10 mouse cellular contexts compared by ENCODE assay signal in the genomic region with DNA sequence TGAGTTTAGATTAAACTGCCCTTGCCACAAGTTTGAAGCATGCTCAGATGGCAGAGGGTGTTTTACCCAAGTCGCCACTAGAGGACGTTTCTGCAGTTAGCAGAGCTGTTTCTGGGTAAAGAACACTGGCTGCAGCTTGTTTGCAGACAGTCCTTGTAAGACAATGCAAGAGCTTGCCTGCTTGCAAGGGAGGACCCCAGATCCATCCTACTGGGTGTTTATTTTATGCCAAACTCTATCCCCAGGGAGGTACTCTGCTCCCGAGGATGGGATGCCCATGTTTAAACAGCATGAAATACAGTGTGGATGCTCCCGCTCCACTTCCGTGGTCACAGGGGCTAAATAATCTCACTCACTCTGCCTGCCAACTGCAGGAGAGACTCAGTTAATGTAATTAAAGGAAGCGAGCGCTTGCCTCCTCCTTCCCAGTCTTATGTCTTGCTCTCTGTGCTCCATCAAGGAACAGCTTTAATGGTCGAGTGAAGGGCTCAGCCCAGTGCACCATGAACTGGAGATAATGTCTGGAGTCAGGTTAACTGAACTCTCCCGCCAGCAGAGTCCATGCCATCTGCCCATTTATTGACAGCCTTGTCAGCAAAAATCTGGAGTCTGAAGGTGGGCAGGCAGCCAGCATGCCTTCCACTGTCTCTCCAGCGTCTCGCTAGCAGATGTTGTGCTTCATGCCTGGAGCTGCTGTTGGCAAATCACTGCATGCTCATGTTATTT.
A peak's percentile ranks its signal among the peaks of the same experiment; 100 is the strongest.
DNase-seq lines count a peak whose midpoint lies in the region; ATAC-seq and TF ChIP-seq lines count a peak whose summit lies in the region.
"Had no signal": no experiment of that assay in that cellular context is flagged by ENCODE, and none has a peak within 500 bp of the region (broad histone marks: within the 10 kb centered on the region; RNA-seq: fewer than 3 reads in every experiment).

No protein-coding gene starts in this region.

- H3K9me3 ChIP-seq in embryonic facial prominence, embryonic 13.5 days, result no peaks in the 10 kb centered on the region
- H3K9me3 ChIP-seq in heart, embryonic 11.5 days (replicated peaks; ENCODE audit: control insufficient read depth, low read length), result no peaks in the 10 kb centered on the region
- H3K9me3 ChIP-seq in kidney, embryonic 16.5 days (ENCODE audit: low read length), result no peaks in the 10 kb centered on the region
- no peaks in the 10 kb centered on the region for H3K9me3 ChIP-seq in limb, embryonic 13.5 days
- H3K9me3 ChIP-seq in neural tube, embryonic 11.5 days (ENCODE audit: control insufficient read depth, low read length), result no peaks in the 10 kb centered on the region
- H3K9me3 ChIP-seq: G1E had no signal

- no peaks in the 10 kb centered on the region for H3K27me3 ChIP-seq in embryonic facial prominence, embryonic 13.5 days
- peaks cover 4% of the 10 kb centered on the region; the same call in 1 of the 2 replicates for H3K27me3 ChIP-seq in heart, embryonic 11.5 days (ENCODE audit: control insufficient read depth, insufficient read depth, low read length)
- H3K27me3 ChIP-seq in kidney, embryonic 16.5 days (ENCODE audit: insufficient read depth, low read length), result 0 out of 2 replicates have a peak, but pooled peaks cover 3% of the 10 kb centered on the region
- H3K27me3 ChIP-seq in limb, embryonic 13.5 days, result no peaks in the 10 kb centered on the region
- no peaks in the 10 kb centered on the region for H3K27me3 ChIP-seq in neural tube, embryonic 11.5 days (ENCODE audit: control insufficient read depth, insufficient read depth, low read length)

- no peaks in the 10 kb centered on the region for H3K36me3 ChIP-seq in embryonic facial prominence, embryonic 13.5 days
- H3K36me3 ChIP-seq in heart, embryonic 11.5 days (ENCODE audit: control insufficient read depth, insufficient read depth, low read length), result no peaks in the 10 kb centered on the region
- no peaks in the 10 kb centered on the region for H3K36me3 ChIP-seq in kidney, embryonic 16.5 days (ENCODE audit: insufficient read depth, low read length)
- H3K36me3 ChIP-seq in limb, embryonic 13.5 days, result no peaks in the 10 kb centered on the region
- no peaks in the 10 kb centered on the region for H3K36me3 ChIP-seq in neural tube, embryonic 11.5 days (ENCODE audit: control insufficient read depth, insufficient read depth, low read length)
- H3K36me3 ChIP-seq: G1E had no signal

- peak; percentile 10 for DNase-seq in lung, adult 2 months
- DNase-seq in lung, adult 18-20 months, result no peak
- DNase-seq in neural tube, embryonic 11.5 days (ENCODE audit: low spot score), result peak; percentile 69

- H3K4me3 ChIP-seq in lung, adult 2 months (replicated peaks; ENCODE audit: extremely low read depth, low read depth, low read length), result no peak overlapping the region
- H3K4me3 ChIP-seq in embryonic facial prominence, embryonic 13.5 days, result 0 out of 2 replicates have a peak overlapping the region, but pooled peaks have one; percentile 15
- H3K4me3 ChIP-seq in heart, embryonic 11.5 days (ENCODE audit: low read depth, low read length), result peak overlapping the region; percentile 8; the same call in 1 of the 2 replicates
- H3K4me3 ChIP-seq in kidney, embryonic 16.5 days (ENCODE audit: low read length), result no peak overlapping the region
- H3K4me3 ChIP-seq in limb, embryonic 13.5 days, result no peak overlapping the region
- no peak overlapping the region for H3K4me3 ChIP-seq in neural tube, embryonic 11.5 days (ENCODE audit: low read depth, low read length)

- H3K9ac ChIP-seq in embryonic facial prominence, embryonic 13.5 days, result peak overlapping the region; percentile 56
- peak overlapping the region; percentile 22; the same call in 1 of the 2 replicates for H3K9ac ChIP-seq in heart, embryonic 11.5 days (ENCODE audit: low read depth, low read length)
- H3K9ac ChIP-seq in kidney, embryonic 16.5 days (replicated peaks; ENCODE audit: low read length), result no peak overlapping the region
- no peak overlapping the region; the same call in 1 of the 2 replicates for H3K9ac ChIP-seq in limb, embryonic 13.5 days
- peak overlapping the region; percentile 2; the same call in 1 of the 2 replicates for H3K9ac ChIP-seq in neural tube, embryonic 11.5 days (ENCODE audit: low read length)

- H3K4me1 ChIP-seq in lung, adult 2 months (ENCODE audit: control insufficient read depth, insufficient read depth, low read length), result no peaks in the 10 kb centered on the region
- H3K4me1 ChIP-seq in embryonic facial prominence, embryonic 13.5 days, result peaks cover 53% of the 10 kb centered on the region
- H3K4me1 ChIP-seq in heart, embryonic 11.5 days (ENCODE audit: control insufficient read depth, insufficient read depth, low read length), result peaks cover 11% of the 10 kb centered on the region
- peaks cover 42% of the 10 kb centered on the region for H3K4me1 ChIP-seq in kidney, embryonic 16.5 days (ENCODE audit: insufficient read depth, low read length)
- peaks cover 67% of the 10 kb centered on the region for H3K4me1 ChIP-seq in limb, embryonic 13.5 days
- peaks cover 32% of the 10 kb centered on the region for H3K4me1 ChIP-seq in neural tube, embryonic 11.5 days (ENCODE audit: control insufficient read depth, insufficient read depth, low read length)

- TF ChIP-seq POLR2A in lung, adult 2 months (IDR thresholded peaks at IDR 0.05; ENCODE audit: borderline replicate concordance, extremely low read depth, low read depth, low read length), result no peak

- WGBS in lung, adult 2 months, result 14% methylated on average over 11 of the region's 11 CpGs
- WGBS in embryonic facial prominence, embryonic 13.5 days, result 5% methylated on average over 11 of the region's 11 CpGs
- WGBS in heart, embryonic 11.5 days (ENCODE audit: insufficient replicate concordance), result 10% methylated on average over 11 of the region's 11 CpGs
- 2% methylated on average over 11 of the region's 11 CpGs for WGBS in kidney, embryonic 16.5 days
- WGBS in limb, embryonic 13.5 days, result 7% methylated on average over 11 of the region's 11 CpGs
- 22% methylated on average over 11 of the region's 11 CpGs for WGBS in neural tube, embryonic 11.5 days

- H3K4me2 ChIP-seq in embryonic facial prominence, embryonic 13.5 days, result peak overlapping the region; percentile 52
- H3K4me2 ChIP-seq in heart, embryonic 11.5 days, result peak overlapping the region; percentile 56
- peak overlapping the region; percentile 44 for H3K4me2 ChIP-seq in kidney, embryonic 16.5 days (replicated peaks; ENCODE audit: low read depth, low read length)
- H3K4me2 ChIP-seq in limb, embryonic 13.5 days (replicated peaks), result peak overlapping the region; percentile 46
- H3K4me2 ChIP-seq in neural tube, embryonic 11.5 days (ENCODE audit: low read depth), result peak overlapping the region; percentile 28; the same call in 1 of the 2 replicates

- H3K27ac ChIP-seq in embryonic facial prominence, embryonic 13.5 days, result peak overlapping the region; percentile 89
- H3K27ac ChIP-seq in heart, embryonic 11.5 days (ENCODE audit: low read depth, low read length), result peak overlapping the region; percentile 38
- peak overlapping the region; percentile 36 for H3K27ac ChIP-seq in kidney, embryonic 16.5 days (ENCODE audit: low read length)
- peak overlapping the region; percentile 82 for H3K27ac ChIP-seq in limb, embryonic 13.5 days
- peak overlapping the region; percentile 34 for H3K27ac ChIP-seq in neural tube, embryonic 11.5 days (ENCODE audit: low read depth, low read length)
- H3K27ac ChIP-seq: macrophage had no signal

- peak; percentile 10; the same call in 1 of the 2 replicates for TF ChIP-seq CTCF in lung, adult 2 months (IDR thresholded peaks at IDR 0.05; ENCODE audit: insufficient read depth, low read length)

- ATAC-seq in embryonic facial prominence, embryonic 13.5 days (ENCODE audit: insufficient number of reproducible peaks, insufficient read depth, low FRiP score, low TSS enrichment, low read depth), result peak; percentile 45; the same call in 1 of the 2 replicates
- ATAC-seq in heart, embryonic 11.5 days (replicated peaks; ENCODE audit: insufficient number of reproducible peaks, low FRiP score, low TSS enrichment), result no peak; the same call in 1 of the 2 replicates
- peak; percentile 87 for ATAC-seq in kidney, embryonic 16.5 days (ENCODE audit: low FRiP score, low TSS enrichment)
- ATAC-seq in limb, embryonic 13.5 days (ENCODE audit: low FRiP score, low read depth), result peak; percentile 58
- ATAC-seq in neural tube, embryonic 11.5 days (ENCODE audit: insufficient read depth, low FRiP score, low TSS enrichment), result peak; percentile 43
- ATAC-seq in monocyte, adult 5-6 weeks (replicated peaks; ENCODE audit: insufficient number of reproducible peaks, low FRiP score, low TSS enrichment, poor library complexity, severe bottlenecking), result no peak

Comparison
In these comparisons a context has a peak if more than half of its experiments do, and no peak if none do; other contexts are left out.
1. DNase-seq: peak in lung, adult 2 months (single experiment) and neural tube, embryonic 11.5 days (single experiment); none in lung, adult 18-20 months (0 of 2).
2. H3K4me3 ChIP-seq: peak in embryonic facial prominence, embryonic 13.5 days (single experiment) and heart, embryonic 11.5 days (single experiment); none in lung, adult 2 months (single experiment), kidney, embryonic 16.5 days (single experiment), limb, embryonic 13.5 days (single experiment) and neural tube, embryonic 11.5 days (single experiment).
3. ATAC-seq: peak in embryonic facial prominence, embryonic 13.5 days (single experiment), kidney, embryonic 16.5 days (single experiment), limb, embryonic 13.5 days (single experiment) and neural tube, embryonic 11.5 days (single experiment); none in heart, embryonic 11.5 days (single experiment) and monocyte, adult 5-6 weeks (single experiment).
4. H3K27ac ChIP-seq: peak in every context shown above with its lines; median percentile 89 in embryonic facial prominence, embryonic 13.5 days; 82 in limb, embryonic 13.5 days; 38 in heart, embryonic 11.5 days; 36 in kidney, embryonic 16.5 days; 34 in neural tube, embryonic 11.5 days.
5. H3K9ac ChIP-seq: peak in embryonic facial prominence, embryonic 13.5 days (single experiment), heart, embryonic 11.5 days (single experiment) and neural tube, embryonic 11.5 days (single experiment); none in kidney, embryonic 16.5 days (single experiment) and limb, embryonic 13.5 days (single experiment).
6. Peak in every context shown above with its lines, with median percentiles within 50 percentile points of each other: H3K4me2 ChIP-seq.